ENCODE assay signal across 9 mouse cellular contexts in genomic region chr6:139577026-139577861, GRCm38 (mm10). TPM values are rescaled to one million over a fixed set of nuclear protein-coding genes. Genes with fewer than 3 reads are reported as not detected.
A peak's percentile ranks its signal among the peaks of the same experiment; 100 is the strongest.
DNase-seq lines count a peak whose midpoint lies in the region; ATAC-seq lines count a peak whose summit lies in the region.
"Had no signal": no experiment of that assay in that cellular context is flagged by ENCODE, and none has a peak within 500 bp of the region (broad histone marks: within the 10 kb centered on the region; RNA-seq: fewer than 3 reads in every experiment).

No protein-coding gene starts in this region.

- no peak for DNase-seq in heart, adult 8-10 months (ENCODE audit: low spot score)
- DNase-seq in R1 (ENCODE audit: low read depth, low spot score) (peak; percentile 63), adipocyte (ENCODE audit: low spot score) (no peak)
- peak; percentile 28 for DNase-seq in forelimb bud, embryonic 11.5 days (ENCODE audit: low read depth, low spot score)
- DNase-seq in midbrain, embryonic 14.5 days, result peak; percentile 84
- no peak for DNase-seq in layer of hippocampus, adult 9-10 months (ENCODE audit: low spot score)

- WGBS in heart, embryonic 15.5 days, result 49% methylated on average over 18 of the region's 18 CpGs
- 57% methylated on average over 18 of the region's 18 CpGs for WGBS in midbrain, embryonic 14.5 days

- no peaks in the 10 kb centered on the region for H3K36me3 ChIP-seq in heart, embryonic 15.5 days
- no peaks in the 10 kb centered on the region for H3K36me3 ChIP-seq in midbrain, embryonic 14.5 days (ENCODE audit: control insufficient read depth, insufficient read depth, low read length)

- no peaks in the 10 kb centered on the region for H3K27me3 ChIP-seq in heart, embryonic 15.5 days
- H3K27me3 ChIP-seq in midbrain, embryonic 14.5 days (ENCODE audit: control insufficient read depth, insufficient read depth, low read length), result no peaks in the 10 kb centered on the region

- no peaks in the 10 kb centered on the region for H3K9me3 ChIP-seq in heart, embryonic 15.5 days (replicated peaks)
- H3K9me3 ChIP-seq in midbrain, embryonic 14.5 days (ENCODE audit: control insufficient read depth, low read length), result no peaks in the 10 kb centered on the region

- H3K4me1 ChIP-seq in heart, embryonic 15.5 days (replicated peaks), result no peaks in the 10 kb centered on the region; the same call in 1 of the 2 replicates
- H3K4me1 ChIP-seq in midbrain, embryonic 14.5 days (ENCODE audit: control insufficient read depth, insufficient read depth, low read length), result no peaks in the 10 kb centered on the region

- H3K4me3 ChIP-seq in heart, embryonic 15.5 days, result peak overlapping the region; percentile 2; the same call in 1 of the 2 replicates
- H3K4me3 ChIP-seq in midbrain, embryonic 14.5 days (replicated peaks; ENCODE audit: low read depth, low read length), result no peak overlapping the region

- no peak overlapping the region for H3K27ac ChIP-seq in heart, embryonic 15.5 days
- H3K27ac ChIP-seq in midbrain, embryonic 14.5 days (replicated peaks; ENCODE audit: low read depth, low read length), result no peak overlapping the region

- H3K9ac ChIP-seq in heart, embryonic 15.5 days, result no peak overlapping the region
- H3K9ac ChIP-seq in midbrain, embryonic 14.5 days (replicated peaks; ENCODE audit: low read length), result no peak overlapping the region; the same call in 1 of the 2 replicates

- ATAC-seq in heart, embryonic 15.5 days (replicated peaks; ENCODE audit: insufficient number of reproducible peaks, insufficient read depth, low FRiP score, low read depth), result no peak
- no peak for ATAC-seq in midbrain, embryonic 14.5 days (ENCODE audit: low FRiP score, low TSS enrichment)
- no peak for ATAC-seq in megakaryocyte, adult 5-6 weeks (ENCODE audit: poor library complexity, severe bottlenecking)

- H3K4me2 ChIP-seq in heart, embryonic 15.5 days, result peak overlapping the region; percentile 33
- peak overlapping the region; percentile 29; the same call in 1 of the 2 replicates for H3K4me2 ChIP-seq in midbrain, embryonic 14.5 days (ENCODE audit: low read length)

RNA-seq across cellular contexts. Expression of gene Pik3c2g, which starts 9.8 kb away (rescaled TPM):
- 0.20 and 0.27 TPM in 2 replicates for polyA plus RNA-seq in heart, embryonic 15.5 days (2015; fragmentation: Nextera tagmentation; extraction: Ambion mirVana)
- 1 to 10 TPM in 1 of 4 experiments, under 1 TPM in 1, not detected in 2; 0.09 to 1.9 TPM for total RNA-seq in heart, adult 8-10 months (2022)
- polyA plus RNA-seq in midbrain, embryonic 14.5 days (2014; fragmentation: Nextera tagmentation; extraction: Ambion mirVana), result 0.26 and 0.57 TPM in 2 replicates
- not detected in 2 replicates for total RNA-seq in megakaryocyte, adult 5-6 weeks (2015)
- 0.07 TPM in 1 of 2 replicates, not detected in the other for total RNA-seq in megakaryocyte, adult 5-6 weeks (2017)
- total RNA-seq: hematopoietic stem cell, adult 5-6 weeks had no signal

Comparison
In these comparisons a context has a peak if more than half of its experiments do, and no peak if none do; other contexts are left out.
1. DNase-seq: peak in R1 (single experiment), forelimb bud, embryonic 11.5 days (single experiment) and midbrain, embryonic 14.5 days (single experiment); none in heart, adult 8-10 months (single experiment), adipocyte (single experiment) and layer of hippocampus, adult 9-10 months (single experiment).